Mouse (Mus musculus) megakaryocyte, embryonic 14.5 days (primary cell): ENCODE measurements around the gene Nr2c2ap. TPM values are rescaled to one million over a fixed set of nuclear protein-coding genes. Genes with fewer than 3 reads are reported as not detected.

Experiments used
- H3K27me3 ChIP-seq: replicated peaks from 2 replicates; pipeline ENCODE3; 2012; ENCODE audit warnings: inconsistent platforms
- H3K36me3 ChIP-seq: replicated peaks from 2 replicates; pipeline ENCODE3; 2012; ENCODE audit warnings: low read length, inconsistent platforms, mixed read lengths
- H3K4me1 ChIP-seq: 2 replicates; pipeline ENCODE4 v1.6.1; 2012; ENCODE audit warnings: inconsistent platforms
- H3K4me3 ChIP-seq: replicated peaks from 2 replicates; pipeline ENCODE3; 2012; ENCODE audit warnings: moderate library complexity, mild to moderate bottlenecking, inconsistent platforms
- H3K9me3 ChIP-seq: 2 replicates; pipeline ENCODE4 v1.6.1; 2012; ENCODE audit warnings: inconsistent platforms
- FLI1 ChIP-seq: IDR thresholded peaks from 2 replicates; pipeline ENCODE4 v1.6.1; 2012; ENCODE audit warnings: low read length, inconsistent platforms, mixed read lengths
- GATA1 ChIP-seq: IDR thresholded peaks from 3 replicates; pipeline ENCODE4 v1.6.1; 2012; ENCODE audit warnings: mixed read lengths, low read length, inconsistent platforms, borderline replicate concordance
- polyA plus RNA-seq: library from polyadenylated mRNA; stranded (reverse); fragments of >175 nt; gene quantifications from 2 replicates; pipeline ENCODE4 v1.2.3, GENCODE M21; 2012; ENCODE audit warnings: low replicate concordance; ENCODE audit not compliant: insufficient read depth

The Nr2c2ap gene
- polyA plus RNA-seq, result 14.3 TPM in 1 of 2 replicates, not detected in the other

GRCm38 (mm10) chr8:70131166-70131883 lies at the start of gene Nr2c2ap:
TSS of gene Nr2c2ap (plus strand) at chr8:70131333.
- Histone ChIP-seq H3K9me3 (no peaks in the 10 kb centered on the region), H3K4me1 (peaks cover 64% of the 10 kb centered on the region), H3K36me3 (peaks cover 42% of the 10 kb centered on the region), H3K4me3 (peak within 1 kb of the TSS; percentile 93), H3K27me3 (no peaks in the 10 kb centered on the region)
- TF ChIP-seq FLI1 (no peak), GATA1 (no peak)

- TF ChIP-seq GATA1 (no peak), FLI1 (no peak)
- H3K9me3 ChIP-seq, result peaks cover 18% of the 10 kb centered on the region
- H3K36me3 ChIP-seq, result no peaks in the 10 kb centered on the region
- H3K4me3 ChIP-seq, result no peak overlapping the region
- H3K4me1 ChIP-seq, result peaks cover 28% of the 10 kb centered on the region
- H3K27me3 ChIP-seq, result peaks cover 91% of the 10 kb centered on the region
Observed at GRCm38 (mm10) chr8:70081976-70082375, 49.2 kb upstream of the Nr2c2ap start.

- Histone ChIP-seq H3K27me3 (peaks cover 92% of the 10 kb centered on the region), H3K4me1 (peaks cover 37% of the 10 kb centered on the region), H3K9me3 (peaks cover 18% of the 10 kb centered on the region), H3K36me3 (no peaks in the 10 kb centered on the region), H3K4me3 (peak within 1 kb of the TSS; percentile 89)
- TF ChIP-seq FLI1 (no peak), GATA1 (no peak)
Observed at GRCm38 (mm10) chr8:70083285-70083684, 47.8 kb upstream of the Nr2c2ap start, which contains the start of gene Hapln4. TSS of gene Hapln4 (plus strand) at chr8:70083457.

GRCm38 (mm10) chr8:70084191-70085065 lies 46.7 kb upstream of the Nr2c2ap start:
- peaks cover 18% of the 10 kb centered on the region for H3K9me3 ChIP-seq
- TF ChIP-seq GATA1 (no peak), FLI1 (no peak)
- H3K4me3 ChIP-seq, result peak overlapping the region; percentile 89
- no peaks in the 10 kb centered on the region for H3K36me3 ChIP-seq
- peaks cover 94% of the 10 kb centered on the region for H3K27me3 ChIP-seq
- H3K4me1 ChIP-seq, result peaks cover 39% of the 10 kb centered on the region

GRCm38 (mm10) chr8:70086151-70086550 lies 45.0 kb upstream of the Nr2c2ap start:
- Histone ChIP-seq H3K36me3 (no peaks in the 10 kb centered on the region), H3K27me3 (peaks cover 100% of the 10 kb centered on the region), H3K9me3 (peaks cover 17% of the 10 kb centered on the region), H3K4me3 (no peak overlapping the region), H3K4me1 (peaks cover 39% of the 10 kb centered on the region)
- TF ChIP-seq GATA1, result no peak
- no peak for TF ChIP-seq FLI1

- H3K4me3 ChIP-seq, result no peak overlapping the region
- no peaks in the 10 kb centered on the region for H3K36me3 ChIP-seq
- peaks cover 10% of the 10 kb centered on the region for H3K9me3 ChIP-seq
- H3K4me1 ChIP-seq, result peaks cover 39% of the 10 kb centered on the region
- TF ChIP-seq GATA1 (no peak), FLI1 (no peak)
- H3K27me3 ChIP-seq, result peaks cover 98% of the 10 kb centered on the region
Observed at GRCm38 (mm10) chr8:70087237-70087636, 43.9 kb upstream of the Nr2c2ap start.

- H3K36me3 ChIP-seq, result no peaks in the 10 kb centered on the region
- H3K4me1 ChIP-seq, result peaks cover 35% of the 10 kb centered on the region
- TF ChIP-seq GATA1 (no peak), FLI1 (no peak)
- peak overlapping the region; percentile 81 for H3K4me3 ChIP-seq
- H3K27me3 ChIP-seq, result peaks cover 93% of the 10 kb centered on the region
- H3K9me3 ChIP-seq, result peaks cover 5% of the 10 kb centered on the region
Observed at GRCm38 (mm10) chr8:70087836-70088650, 43.1 kb upstream of the Nr2c2ap start.

- H3K4me3 ChIP-seq, result no peak overlapping the region
- no peak for TF ChIP-seq GATA1
- no peak for TF ChIP-seq FLI1
- peaks cover 92% of the 10 kb centered on the region for H3K27me3 ChIP-seq
- H3K9me3 ChIP-seq, result peaks cover 5% of the 10 kb centered on the region
- H3K36me3 ChIP-seq, result no peaks in the 10 kb centered on the region
- H3K4me1 ChIP-seq, result peaks cover 21% of the 10 kb centered on the region
Observed at GRCm38 (mm10) chr8:70089296-70089960, 41.7 kb upstream of the Nr2c2ap start.

- H3K9me3 ChIP-seq, result no peaks in the 10 kb centered on the region; the same call in 1 of the 2 replicates
- H3K4me1 ChIP-seq, result peaks cover 7% of the 10 kb centered on the region
- H3K4me3 ChIP-seq, result no peak overlapping the region
- peaks cover 85% of the 10 kb centered on the region for H3K27me3 ChIP-seq
- TF ChIP-seq FLI1, result no peak
- TF ChIP-seq GATA1, result no peak
- no peaks in the 10 kb centered on the region for H3K36me3 ChIP-seq
Observed at GRCm38 (mm10) chr8:70092786-70093185, 38.3 kb upstream of the Nr2c2ap start.
